Mouse (Mus musculus) hindbrain, embryonic 14.5 days (tissue): ENCODE measurements around the gene Map7d1. TPM values are rescaled to one million over a fixed set of nuclear protein-coding genes. Genes with fewer than 3 reads are reported as not detected.

Source experiments
- ATAC-seq: fragments of 200-750 bp; cut with Nextera tagmentation; 2 replicates; pipeline ENCODE4 v1.8.0; 2017; ENCODE audit warnings: moderate number of reproducible peaks, mild to moderate bottlenecking, moderate TSS enrichment, moderate library complexity; ENCODE audit not compliant: low FRiP score
- DNase-seq: peaks from one replicate; pipeline ENCODE4 v3.0.0-alpha.2; 2015; ENCODE audit warnings: low spot score
- H3K27ac ChIP-seq: fragments of 300-500 bp; sonication (generic); 2 replicates; pipeline ENCODE4 v1.5.1; 2014; ENCODE audit warnings: mild to moderate bottlenecking, moderate library complexity
- H3K27me3 ChIP-seq: fragments of 300-500 bp; sonication (generic); 2 replicates; pipeline ENCODE4 v1.6.1; 2014; ENCODE audit warnings: mild to moderate bottlenecking, low read length, mixed read lengths; ENCODE audit not compliant: control insufficient read depth, insufficient read depth
- H3K36me3 ChIP-seq: fragments of 300-500 bp; sonication (generic); replicated peaks from 2 replicates; pipeline ENCODE4 v1.6.1; 2014; ENCODE audit not compliant: control insufficient read depth, insufficient read depth
- H3K4me1 ChIP-seq: fragments of 300-500 bp; sonication (generic); replicated peaks from 2 replicates; pipeline ENCODE4 v1.6.1; 2014; ENCODE audit warnings: antibody characterized with exemption, low read length, mixed read lengths; ENCODE audit not compliant: control insufficient read depth, insufficient read depth
- H3K4me2 ChIP-seq: fragments of 300-500 bp; sonication (generic); replicated peaks from 2 replicates; pipeline ENCODE4 v1.6.1; 2014; ENCODE audit warnings: mild to moderate bottlenecking, moderate library complexity
- H3K4me3 ChIP-seq: fragments of 300-500 bp; sonication (generic); replicated peaks from 2 replicates; pipeline ENCODE4 v1.5.1; 2014; ENCODE audit warnings: mild to moderate bottlenecking, low read length
- H3K9ac ChIP-seq: fragments of 300-500 bp; sonication (generic); 2 replicates; pipeline ENCODE4 v1.6.1; 2014
- H3K9me3 ChIP-seq: fragments of 300-500 bp; sonication (generic); 2 replicates; pipeline ENCODE4 v1.6.1; 2016; ENCODE audit warnings: low read length; ENCODE audit not compliant: control insufficient read depth
- WGBS: fragments of 180-500 bp; shearing (Covaris S2); extraction: QIAGEN DNeasy Blood & Tissue Kit; methylation state at CpG from one replicate; pipeline ENCODE4 v1.1.7; 2014; 5-methylcytosine and 5-hydroxymethylcytosine counted together
- polyA plus RNA-seq: library from polyadenylated mRNA; unstranded; fragments of >200 nt; fragmentation: Nextera tagmentation; extraction: Ambion mirVana; gene quantifications from 2 replicates; pipeline ENCODE4 v1.2.1, GENCODE M21; 2014

The Map7d1 gene
- polyA plus RNA-seq, 1 experiment from 2014 or later = 84.2 TPM

DNA sequence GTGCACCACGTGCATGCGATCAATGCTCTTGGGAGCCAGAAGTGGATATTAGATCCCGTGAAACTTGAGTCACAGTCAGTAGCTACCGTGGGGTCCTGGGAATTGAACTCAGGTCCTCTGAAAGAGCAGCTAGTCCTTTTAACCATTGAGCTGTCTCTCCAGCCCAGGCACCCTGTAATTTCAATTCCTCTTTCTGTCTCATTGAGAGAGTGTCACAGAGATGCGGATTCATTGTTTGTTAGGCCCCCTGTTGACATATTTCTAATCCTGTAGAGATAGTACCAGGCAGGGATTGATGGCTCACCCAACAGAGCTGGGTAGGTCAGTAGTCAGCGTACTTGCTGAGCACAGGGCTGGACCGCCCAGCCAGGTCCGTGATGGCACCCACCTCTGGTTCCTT is 34.2 kb upstream of the Map7d1 start:
- Histone ChIP-seq H3K36me3 (no peaks in the 10 kb centered on the region), H3K9ac (no peak overlapping the region), H3K27ac (no peak overlapping the region), H3K4me1 (peaks cover 5% of the 10 kb centered on the region; the same call in 1 of the 2 replicates), H3K27me3 (peaks cover 41% of the 10 kb centered on the region), H3K4me2 (no peak overlapping the region), H3K4me3 (no peak overlapping the region), H3K9me3 (no peaks in the 10 kb centered on the region)
- 86% methylated on average over 8 of the region's 8 CpGs for WGBS
- ATAC-seq (no peak), DNase-seq (no peak)

DNA sequence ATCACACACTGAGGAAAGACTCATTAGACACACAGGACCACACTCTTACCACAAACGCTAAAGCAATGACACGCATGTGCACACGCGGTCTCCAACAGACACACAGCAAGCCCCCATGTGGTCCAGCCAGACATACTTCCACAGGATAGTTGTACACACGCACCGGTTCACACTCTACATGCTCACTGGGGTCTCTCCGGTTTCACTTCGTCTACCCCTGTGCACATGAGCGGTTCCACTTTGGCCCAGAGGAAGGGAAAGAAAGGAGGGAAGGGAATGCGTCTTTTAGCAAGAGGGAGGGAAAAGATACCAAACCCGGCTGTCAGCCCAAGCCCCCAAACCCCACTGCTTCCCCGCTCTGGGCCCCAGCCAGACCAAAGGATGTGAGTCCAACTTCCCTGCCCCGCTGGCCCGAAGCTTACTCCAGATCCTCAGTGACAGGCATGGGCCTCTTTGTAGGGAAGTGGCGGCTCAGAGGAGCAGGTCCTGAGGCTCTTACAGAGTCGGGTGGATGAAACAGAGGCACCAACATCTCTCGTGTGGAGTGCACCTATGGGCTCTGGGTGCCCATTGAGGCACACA is 32.0 kb upstream of the Map7d1 start:
- DNase-seq (no peak), ATAC-seq (no peak)
- H3K9me3 ChIP-seq = no peaks in the 10 kb centered on the region
- H3K9ac ChIP-seq = no peak overlapping the region
- H3K36me3 ChIP-seq = no peaks in the 10 kb centered on the region
- 36% methylated on average over 17 of the region's 17 CpGs for WGBS
- H3K27me3 ChIP-seq = peaks cover 41% of the 10 kb centered on the region
- H3K4me2 ChIP-seq = no peak overlapping the region
- H3K4me1 ChIP-seq = peaks cover 5% of the 10 kb centered on the region; the same call in 1 of the 2 replicates
- no peak overlapping the region for H3K4me3 ChIP-seq
- no peak overlapping the region for H3K27ac ChIP-seq

DNA sequence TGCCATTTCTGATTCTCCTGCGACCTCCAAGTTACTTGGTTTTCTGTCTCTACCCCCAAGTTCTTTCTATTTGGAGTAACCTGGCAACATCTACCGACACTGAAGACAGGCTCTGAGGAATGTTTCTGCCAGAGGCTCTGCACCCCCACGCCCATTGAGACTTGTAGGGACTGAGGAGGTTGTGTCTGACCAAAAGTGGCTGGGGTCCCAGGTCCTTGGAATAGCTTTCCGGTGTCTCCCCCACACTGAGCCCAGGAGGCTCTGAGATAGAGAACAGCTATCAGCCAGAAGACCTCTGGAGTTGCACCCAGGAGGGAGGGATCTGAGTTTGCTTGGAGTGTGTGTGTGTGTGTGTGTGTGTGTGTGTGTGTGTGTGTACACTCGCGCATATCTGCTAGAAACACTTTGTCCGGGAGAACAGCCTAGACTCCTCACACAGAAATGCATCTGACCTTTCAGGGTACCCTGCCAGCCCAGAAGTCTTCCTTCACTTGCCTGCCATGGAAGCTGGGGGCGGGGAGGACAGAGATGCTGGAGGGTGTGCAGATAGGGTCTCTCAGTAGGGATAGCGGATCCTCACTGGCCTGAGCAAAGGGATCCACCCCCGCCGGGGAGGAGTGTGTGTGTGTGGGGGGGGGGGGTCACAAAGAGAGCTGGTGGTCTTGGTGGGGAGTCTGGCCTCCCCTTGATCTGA is 31.3 kb upstream of the Map7d1 start:
- DNase-seq (no peak), ATAC-seq (no peak)
- H3K36me3 ChIP-seq = no peaks in the 10 kb centered on the region
- H3K9me3 ChIP-seq = no peaks in the 10 kb centered on the region
- H3K4me2 ChIP-seq = no peak overlapping the region
- WGBS = 27% methylated on average over 11 of the region's 11 CpGs
- no peak overlapping the region for H3K27ac ChIP-seq
- no peak overlapping the region; the same call in 1 of the 2 replicates for H3K4me3 ChIP-seq
- no peak overlapping the region for H3K9ac ChIP-seq
- H3K27me3 ChIP-seq = peaks cover 41% of the 10 kb centered on the region
- H3K4me1 ChIP-seq = peaks cover 5% of the 10 kb centered on the region; the same call in 1 of the 2 replicates

DNA sequence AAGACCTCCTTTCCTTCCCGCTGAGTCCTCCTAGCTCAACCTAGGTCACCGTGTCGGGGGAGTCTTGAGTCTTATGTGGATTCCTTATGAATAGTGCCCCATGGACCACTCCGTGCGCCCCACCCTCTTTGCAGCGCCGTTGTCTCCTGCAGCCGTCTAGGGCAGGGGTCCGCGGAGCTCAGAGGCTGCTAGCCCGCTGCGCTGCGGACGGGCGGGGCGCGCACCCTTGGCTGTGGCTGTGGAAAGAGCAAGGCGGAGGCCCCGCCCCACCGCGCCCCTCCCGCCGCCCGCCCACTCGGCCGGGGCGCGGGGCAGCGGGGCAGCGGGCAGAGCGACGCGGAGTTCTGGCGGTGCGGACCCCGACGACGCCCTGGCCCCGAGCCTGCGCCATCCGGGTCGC is 30.3 kb upstream of the Map7d1 start, which contains the start of gene Col8a2:
Gene Col8a2 (plus strand): TSS at position 302 of the 400 bp plus-strand sequence.
- ATAC-seq (no peak; the same call in 1 of the 2 replicates), DNase-seq (no peak)
- peaks cover 41% of the 10 kb centered on the region for H3K27me3 ChIP-seq
- H3K4me3 ChIP-seq = peak within 1 kb of the TSS; percentile 29
- no peaks in the 10 kb centered on the region for H3K36me3 ChIP-seq
- H3K9me3 ChIP-seq = no peaks in the 10 kb centered on the region
- H3K9ac ChIP-seq = 0 out of 2 replicates have a peak within 1 kb of the TSS, but pooled peaks have one; percentile 28
- WGBS = 2% methylated on average over 42 of the region's 42 CpGs
- peak within 1 kb of the TSS; percentile 46 for H3K4me2 ChIP-seq
- no peak within 1 kb of the TSS for H3K27ac ChIP-seq
- H3K4me1 ChIP-seq = peaks cover 5% of the 10 kb centered on the region; the same call in 1 of the 2 replicates

DNA sequence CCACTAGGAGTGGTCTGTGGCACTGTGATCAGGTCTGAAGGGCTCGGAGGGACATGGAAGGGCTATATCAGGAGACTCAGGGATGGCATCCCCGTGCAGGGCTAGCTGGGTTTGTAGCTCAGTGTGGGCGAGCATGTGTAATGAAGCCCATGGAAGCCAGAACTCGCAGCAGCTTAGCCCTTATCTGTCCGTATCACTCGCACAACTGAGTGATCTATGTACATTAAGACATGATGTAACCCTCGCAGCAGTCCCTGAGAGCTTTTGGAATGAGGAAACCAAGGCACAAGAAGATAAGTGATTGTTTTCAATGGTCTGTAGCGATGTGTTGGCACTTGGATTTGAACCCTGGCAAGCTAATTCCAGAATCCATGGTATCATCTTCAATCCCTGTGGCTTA is 27.4 kb upstream of the Map7d1 start:
- Histone ChIP-seq H3K9ac (no peak overlapping the region), H3K27me3 (peaks cover 30% of the 10 kb centered on the region), H3K4me3 (no peak overlapping the region), H3K4me1 (peaks cover 5% of the 10 kb centered on the region; the same call in 1 of the 2 replicates), H3K27ac (no peak overlapping the region), H3K4me2 (no peak overlapping the region), H3K9me3 (no peaks in the 10 kb centered on the region), H3K36me3 (no peaks in the 10 kb centered on the region)
- no peak for DNase-seq
- ATAC-seq = no peak
- WGBS = 89% methylated on average over 8 of the region's 8 CpGs

DNA sequence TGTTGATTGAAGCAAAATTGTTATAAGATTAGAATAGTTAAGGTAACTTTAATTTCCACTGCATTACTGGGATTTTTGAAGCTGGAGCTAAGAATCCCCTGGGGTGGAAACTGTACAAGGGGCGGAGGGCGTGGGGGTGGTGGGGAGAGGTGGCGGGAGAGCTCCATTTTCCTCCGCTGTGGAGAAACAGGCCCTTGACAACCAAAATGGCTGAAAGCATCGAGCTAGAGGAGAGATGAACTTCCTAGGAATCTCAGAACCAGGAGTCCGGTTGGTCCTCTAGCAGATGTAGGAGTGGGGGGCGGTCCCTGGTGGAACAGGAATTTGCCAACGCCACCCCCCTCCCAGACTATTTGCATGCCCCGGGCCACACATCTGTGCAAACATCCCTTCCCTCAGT is 25.6 kb upstream of the Map7d1 start:
- H3K4me3 ChIP-seq = no peak overlapping the region
- H3K9me3 ChIP-seq = no peaks in the 10 kb centered on the region
- H3K4me1 ChIP-seq = peaks cover 2% of the 10 kb centered on the region; the same call in 1 of the 2 replicates
- DNase-seq = no peak
- no peak overlapping the region for H3K9ac ChIP-seq
- WGBS = 61% methylated on average over 9 of the region's 9 CpGs
- no peak overlapping the region for H3K4me2 ChIP-seq
- H3K36me3 ChIP-seq = no peaks in the 10 kb centered on the region
- H3K27ac ChIP-seq = no peak overlapping the region
- ATAC-seq = no peak
- H3K27me3 ChIP-seq = peaks cover 12% of the 10 kb centered on the region

DNA sequence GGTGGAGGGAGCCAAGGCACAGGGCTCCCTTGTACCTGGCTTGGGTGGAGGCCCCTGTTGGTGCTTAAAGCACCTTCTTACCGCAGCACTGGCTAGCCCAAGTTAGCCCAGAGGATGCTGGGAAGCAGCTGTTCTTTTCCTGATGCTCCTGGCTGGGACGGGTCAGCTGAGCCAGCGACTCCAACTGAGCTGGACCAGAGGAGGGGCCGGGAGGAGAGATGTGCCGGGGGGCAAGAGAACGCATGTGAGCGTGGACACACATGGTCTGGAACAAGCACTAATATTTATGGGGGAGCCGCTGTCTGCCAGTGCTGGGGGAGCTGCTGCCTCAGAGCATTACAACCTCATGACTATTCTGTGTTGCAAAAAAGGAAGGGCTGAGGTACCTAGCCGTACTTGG is 22.8 kb upstream of the Map7d1 start:
- Histone ChIP-seq H3K4me1 (no peaks in the 10 kb centered on the region), H3K4me2 (no peak overlapping the region), H3K27ac (no peak overlapping the region), H3K36me3 (peaks cover 19% of the 10 kb centered on the region), H3K9ac (no peak overlapping the region), H3K9me3 (no peaks in the 10 kb centered on the region), H3K4me3 (no peak overlapping the region), H3K27me3 (no peaks in the 10 kb centered on the region)
- WGBS = 55% methylated on average over 9 of the region's 9 CpGs
- no peak for ATAC-seq
- no peak for DNase-seq

DNA sequence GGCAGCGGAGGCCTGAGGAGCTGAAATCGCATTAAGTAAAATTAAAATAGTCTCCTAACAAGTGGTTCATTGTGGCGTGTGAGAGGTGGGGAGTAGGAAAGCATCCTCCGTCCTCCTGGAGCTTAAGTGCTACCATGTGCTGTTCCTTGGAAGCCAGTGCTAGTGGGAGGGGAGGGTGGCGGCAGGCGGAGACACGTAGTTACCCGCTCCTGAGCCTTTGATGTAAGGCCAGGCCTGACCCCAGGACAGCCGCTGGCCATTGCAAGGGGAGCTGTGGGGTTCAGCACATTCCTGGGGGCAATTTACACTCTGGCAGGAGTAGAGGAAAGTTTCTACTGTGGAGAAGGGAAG is 22.4 kb upstream of the Map7d1 start:
- DNase-seq (no peak), ATAC-seq (no peak)
- H3K9ac ChIP-seq = no peak overlapping the region
- no peaks in the 10 kb centered on the region for H3K9me3 ChIP-seq
- 36% methylated on average over 9 of the region's 9 CpGs for WGBS
- H3K4me2 ChIP-seq = no peak overlapping the region
- no peak overlapping the region for H3K27ac ChIP-seq
- H3K27me3 ChIP-seq = no peaks in the 10 kb centered on the region
- H3K4me3 ChIP-seq = no peak overlapping the region
- peaks cover 23% of the 10 kb centered on the region for H3K36me3 ChIP-seq
- no peaks in the 10 kb centered on the region for H3K4me1 ChIP-seq

DNA sequence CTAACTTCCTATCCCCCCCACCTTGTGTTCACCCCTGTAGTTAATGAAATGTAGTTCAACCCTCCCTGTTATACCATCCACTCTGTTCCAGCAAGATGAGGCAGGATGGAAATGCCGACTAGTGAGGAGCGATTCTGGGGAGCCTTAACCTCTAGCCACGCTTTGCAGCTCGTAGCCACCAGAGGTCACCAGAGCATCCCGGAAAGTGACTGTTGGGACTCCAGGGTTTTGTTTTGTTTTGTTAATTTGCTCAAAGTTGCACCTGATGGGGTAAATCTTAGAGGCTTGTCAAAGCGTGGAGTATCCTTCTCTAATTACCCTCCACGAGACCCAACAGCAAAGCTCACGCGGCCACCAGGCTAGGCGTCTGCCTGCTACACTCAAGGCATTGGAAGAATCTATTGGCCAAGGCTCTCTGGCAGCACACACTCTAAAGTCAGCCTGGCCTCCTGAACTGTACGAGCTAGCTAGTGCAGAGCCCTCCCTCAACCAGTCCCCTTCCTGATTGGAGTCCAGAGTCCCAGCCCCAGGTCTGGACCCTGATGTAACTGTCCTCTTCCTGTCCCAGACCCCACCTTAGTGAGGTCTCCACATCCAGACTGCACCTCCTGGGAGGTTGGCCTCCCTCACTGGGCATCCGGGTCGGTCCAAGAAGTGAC is 21.9 kb upstream of the Map7d1 start:
- H3K36me3 ChIP-seq = peaks cover 29% of the 10 kb centered on the region
- peak; percentile 48; the same call in 1 of the 2 replicates for ATAC-seq
- H3K4me1 ChIP-seq = no peaks in the 10 kb centered on the region
- no peaks in the 10 kb centered on the region for H3K9me3 ChIP-seq
- no peaks in the 10 kb centered on the region for H3K27me3 ChIP-seq
- H3K27ac ChIP-seq = no peak overlapping the region
- no peak overlapping the region for H3K9ac ChIP-seq
- H3K4me3 ChIP-seq = no peak overlapping the region
- peak overlapping the region; percentile 22; the same call in 1 of the 2 replicates for H3K4me2 ChIP-seq
- 11% methylated on average over 13 of the region's 13 CpGs for WGBS
- peak; percentile 72 for DNase-seq
